Mouse (Mus musculus): ENCODE measurements at regions not wholly inside any gene's neighbourhood (a gene's known extent, or its start where the extent isn't known, plus 50 kb on each side); places are given as distances from the start of the nearest gene placed in this dataset.

GRCm38 (mm10) chr10:95057051-95057714, 112.5 kb upstream of the Plxnc1 start:
- TF ChIP-seq CTCF (IDR thresholded peaks at IDR 0.05; ENCODE audit: extremely low read depth, insufficient read depth, low read length), result no peak
- TF ChIP-seq POLR2A (IDR thresholded peaks at IDR 0.05; ENCODE audit: extremely low read depth, insufficient read depth, low read length), result no peak

All from cortical plate, adult 2 months (tissue).